Mouse (Mus musculus) testis, postnatal 10 days (tissue): ENCODE data around the gene Bid.
"Not testable (repeated sequence)": the region's sequence is repeated elsewhere in the genome, so short reads cannot be mapped to it uniquely, and the experiment has no call there.

Experiments used
- DNase-seq: peaks from one replicate; pipeline ENCODE4 v3.0.0; 2021; ENCODE audit warnings: low spot score

The Bid gene

GRCm38 (mm10) chr6:120905111-120905510 lies 11.5 kb downstream of the Bid start:
- no peak for DNase-seq

GRCm38 (mm10) chr6:120903961-120904360 lies 12.7 kb downstream of the Bid start:
- no peak for DNase-seq

- DNase-seq = peak; percentile 65
Measured at GRCm38 (mm10) chr6:120903450-120903912, 13.2 kb downstream of the Bid start.

- DNase-seq = no peak
Measured at GRCm38 (mm10) chr6:120901776-120902645, 14.6 kb downstream of the Bid start.

- no peak for DNase-seq
Measured at GRCm38 (mm10) chr6:120898188-120898833, 18.3 kb downstream of the Bid start.

GRCm38 (mm10) chr6:120894524-120894923 lies 22.1 kb downstream of the Bid start:
- no peak for DNase-seq

- no peak for DNase-seq
Measured at GRCm38 (mm10) chr6:120894089-120894488, 22.6 kb downstream of the Bid start.

- no peak for DNase-seq
Measured at GRCm38 (mm10) chr6:120886696-120887095, 30.0 kb downstream of the Bid start.

- DNase-seq = no peak
Measured at GRCm38 (mm10) chr6:120884436-120884835, 32.2 kb downstream of the Bid start.

GRCm38 (mm10) chr6:120879046-120879445 lies 37.6 kb downstream of the Bid start:
- no peak for DNase-seq

GRCm38 (mm10) chr6:120873874-120874273 lies 42.8 kb downstream of the Bid start:
- no peak for DNase-seq

- DNase-seq = no peak
Measured at GRCm38 (mm10) chr6:120871286-120871685, 45.4 kb downstream of the Bid start.

GRCm38 (mm10) chr6:120868824-120869223 lies 47.8 kb downstream of the Bid start:
- DNase-seq = no peak

GRCm38 (mm10) chr6:120866051-120866814 lies 50.4 kb downstream of the Bid start:
- DNase-seq = no peak

GRCm38 (mm10) chr6:120860079-120860478 lies 56.6 kb downstream of the Bid start:
- DNase-seq = no peak

- DNase-seq = no peak
Measured at GRCm38 (mm10) chr6:120858217-120858711, 58.4 kb downstream of the Bid start.

- DNase-seq = no peak
Measured at GRCm38 (mm10) chr6:120854413-120854812, 62.2 kb downstream of the Bid start.

GRCm38 (mm10) chr6:120850720-120851119 lies 65.9 kb downstream of the Bid start:
- not testable (repeated sequence) for DNase-seq
